Mouse (Mus musculus): Measurements from ENCODE around the gene Slc48a1.

Gene Slc48a1

GRCm38 (mm10) chr15:97781961-97782748 is 3.8 kb downstream of the Slc48a1 start:
- no peak for DNase-seq (ENCODE audit: low read depth, low spot score)

- DNase-seq (ENCODE audit: low read depth, low spot score) = no peak
Observed at GRCm38 (mm10) chr15:97782749-97783105, 4.4 kb downstream of the Slc48a1 start.

GRCm38 (mm10) chr15:97784092-97784559 is 5.8 kb downstream of the Slc48a1 start:
- no peak for DNase-seq (ENCODE audit: low read depth, low spot score)

- no peak for DNase-seq (ENCODE audit: low read depth, low spot score)
Observed at GRCm38 (mm10) chr15:97784561-97785161, 6.3 kb downstream of the Slc48a1 start.

- DNase-seq (ENCODE audit: low read depth, low spot score) = no peak
Observed at GRCm38 (mm10) chr15:97785731-97786411, 7.6 kb downstream of the Slc48a1 start.

GRCm38 (mm10) chr15:97786412-97787112 is 8.2 kb downstream of the Slc48a1 start:
- no peak for DNase-seq (ENCODE audit: low read depth, low spot score)

- DNase-seq (ENCODE audit: low read depth, low spot score) = no peak
Observed at GRCm38 (mm10) chr15:97787148-97787798, 9.0 kb downstream of the Slc48a1 start.

- DNase-seq (ENCODE audit: low read depth, low spot score) = no peak
Observed at GRCm38 (mm10) chr15:97787799-97788667, 9.7 kb downstream of the Slc48a1 start.

GRCm38 (mm10) chr15:97788821-97789220 is 10.5 kb downstream of the Slc48a1 start:
- DNase-seq (ENCODE audit: low read depth, low spot score) = no peak

- no peak for DNase-seq (ENCODE audit: low read depth, low spot score)
Observed at GRCm38 (mm10) chr15:97789761-97790505, 11.6 kb downstream of the Slc48a1 start.

GRCm38 (mm10) chr15:97791126-97791700 is 12.9 kb downstream of the Slc48a1 start:
- DNase-seq (ENCODE audit: low read depth, low spot score) = no peak

GRCm38 (mm10) chr15:97793386-97794153 is 15.2 kb downstream of the Slc48a1 start:
- DNase-seq (ENCODE audit: low read depth, low spot score) = no peak

- DNase-seq (ENCODE audit: low read depth, low spot score) = no peak
Observed at GRCm38 (mm10) chr15:97794268-97794667, 15.9 kb downstream of the Slc48a1 start.

- DNase-seq (ENCODE audit: low read depth, low spot score) = no peak
Observed at GRCm38 (mm10) chr15:97795559-97796235, 17.4 kb downstream of the Slc48a1 start.

- no peak for DNase-seq (ENCODE audit: low read depth, low spot score)
Observed at GRCm38 (mm10) chr15:97796674-97797310, 18.5 kb downstream of the Slc48a1 start.

GRCm38 (mm10) chr15:97798134-97798533 is 19.8 kb downstream of the Slc48a1 start:
- DNase-seq (ENCODE audit: low read depth, low spot score) = no peak

GRCm38 (mm10) chr15:97799446-97799845 is 21.1 kb downstream of the Slc48a1 start:
- DNase-seq (ENCODE audit: low read depth, low spot score) = no peak

- no peak for DNase-seq (ENCODE audit: low read depth, low spot score)
Observed at GRCm38 (mm10) chr15:97800853-97801252, 22.5 kb downstream of the Slc48a1 start.

Data from telencephalon, adult 2 months (tissue).